Comparison of ENCODE assay signal across 8 mouse cellular contexts in the genomic region with DNA sequence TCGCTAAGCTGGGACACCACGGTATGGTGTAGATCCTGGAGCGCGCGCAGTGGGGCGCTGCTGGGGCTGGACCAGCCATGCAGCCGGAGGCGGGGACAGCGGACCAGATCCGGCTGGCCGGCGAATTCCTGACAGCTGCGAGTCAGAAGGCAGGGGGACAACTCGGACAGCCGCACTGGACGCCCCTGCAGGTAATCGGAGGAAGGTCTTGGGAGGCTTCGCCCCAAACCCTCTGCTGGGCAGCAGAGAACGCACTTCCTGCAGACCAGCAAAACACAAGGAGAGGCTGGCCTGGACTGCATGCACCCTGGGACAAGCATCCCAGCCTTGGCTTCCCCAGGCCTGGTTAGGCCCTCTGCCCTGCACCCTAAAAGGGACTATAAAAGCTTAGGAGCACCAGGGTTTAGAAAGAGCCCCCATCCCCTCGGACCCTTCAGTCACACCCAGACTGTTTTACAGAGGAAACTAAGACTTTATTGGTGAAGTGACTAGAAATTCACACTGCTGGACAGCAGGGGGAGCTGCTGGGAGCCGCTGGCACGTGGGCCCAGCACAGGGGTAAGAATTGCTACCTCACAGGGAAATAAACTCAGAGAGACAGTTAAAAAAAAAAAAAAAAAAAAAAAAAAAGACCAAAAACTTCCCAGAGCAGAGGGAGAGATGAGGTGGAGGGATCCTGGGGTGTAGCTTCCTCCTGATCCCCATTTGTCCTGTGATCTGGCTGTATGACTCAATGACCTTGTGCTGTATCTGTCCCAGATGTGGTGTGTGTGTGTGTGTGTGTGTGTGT. TPM values are rescaled to one million over a fixed set of nuclear protein-coding genes. Genes with fewer than 3 reads are reported as not detected.
DNase-seq lines count a peak whose midpoint lies in the region; ATAC-seq lines count a peak whose summit lies in the region.

Cracr2a (plus strand) TSS at position 108 of the 790 bp plus-strand sequence.

- H3K27ac ChIP-seq in hindbrain, embryonic 12.5 days, result no peak within 1 kb of the TSS; the same call in 1 of the 2 replicates

- H3K4me2 ChIP-seq in hindbrain, embryonic 12.5 days (replicated peaks), result peak within 1 kb of the TSS; percentile 84

- peak within 1 kb of the TSS; percentile 39 for H3K4me3 ChIP-seq in hindbrain, embryonic 12.5 days

- 0 out of 2 replicates have a peak, but pooled peaks cover 4% of the 10 kb centered on the region for H3K27me3 ChIP-seq in hindbrain, embryonic 12.5 days

- peak within 1 kb of the TSS; percentile 59 for H3K9ac ChIP-seq in hindbrain, embryonic 12.5 days

- peak; percentile 83 for ATAC-seq in hindbrain, embryonic 12.5 days (ENCODE audit: low FRiP score)

- WGBS in hindbrain, embryonic 12.5 days, result under 1% methylated on average over 22 of the region's 22 CpGs

- peaks cover 8% of the 10 kb centered on the region for H3K4me1 ChIP-seq in hindbrain, embryonic 12.5 days

- no peaks in the 10 kb centered on the region for H3K9me3 ChIP-seq in hindbrain, embryonic 12.5 days (replicated peaks)

- H3K36me3 ChIP-seq in hindbrain, embryonic 12.5 days, result no peaks in the 10 kb centered on the region

- DNase-seq in T-cell, adult 2 months (ENCODE audit: low spot score), result peak; percentile 83
- DNase-seq in cerebellum, postnatal 25 days, result peak; percentile 62 to 78
- peak; percentile 51 to 65 for DNase-seq in frontal cortex, postnatal 14 days (ENCODE audit: low spot score in 2 of 2)
- DNase-seq in layer of hippocampus, postnatal 25 days (ENCODE audit: extremely low spot score in 1 of 2, low spot score in 1 of 2), result peak; percentile 54 to 71
- peak; percentile 85 for DNase-seq in lung, postnatal 14 days
- peak; percentile 82 for DNase-seq in ovary, postnatal 36 days (ENCODE audit: low spot score)
- DNase-seq in thymus, postnatal 25 days, result peak; percentile 92

RNA-seq across cellular contexts. Expression of gene Cracr2a, which starts in this region (rescaled TPM):
- 0.85 and 1.6 TPM in 2 replicates for polyA plus RNA-seq in hindbrain, embryonic 12.5 days (2016; fragmentation: Nextera tagmentation; extraction: Ambion mirVana)
- total RNA-seq in layer of hippocampus, postnatal 25 days (2021), result 1 to 10 TPM; 1.9 to 2.5 TPM
